Mouse (Mus musculus) cerebellum, adult 2 months (tissue): Measurements from ENCODE around the gene Sema4a. TPM values are rescaled to one million over a fixed set of nuclear protein-coding genes. Genes with fewer than 3 reads are reported as not detected.

Source experiments
- DNase-seq, 2 experiments: peaks; one replicate each; pipeline ENCODE4 v3.0.0; 2021
- H3K27ac ChIP-seq: fragments of 200-500 bp; 2 replicates; pipeline ENCODE4 v1.5.1; 2012; ENCODE audit warnings: low read length, control low read depth, inconsistent platforms; ENCODE audit not compliant: insufficient read depth
- H3K27me3 ChIP-seq: fragments of 200-500 bp; 2 replicates; pipeline ENCODE4 v1.6.1; 2012; ENCODE audit warnings: inconsistent platforms, mild to moderate bottlenecking, low read length, moderate library complexity; ENCODE audit not compliant: control insufficient read depth, insufficient read depth
- H3K4me1 ChIP-seq: fragments of 200-500 bp; 2 replicates; pipeline ENCODE4 v1.6.1; 2011; ENCODE audit warnings: low read length; ENCODE audit not compliant: control insufficient read depth, insufficient read depth
- H3K4me3 ChIP-seq: fragments of 200-500 bp; replicated peaks from 2 replicates; pipeline ENCODE3; 2011; ENCODE audit warnings: mild to moderate bottlenecking, low read depth, low read length, control low read depth; ENCODE audit not compliant: insufficient read depth
- CTCF ChIP-seq: fragments of 200-500 bp; IDR thresholded peaks from 2 replicates; pipeline ENCODE4 v1.5.1; 2011; ENCODE audit warnings: low read depth, mild to moderate bottlenecking, control low read depth, low read length, moderate library complexity, borderline replicate concordance; ENCODE audit not compliant: insufficient read depth
- POLR2A ChIP-seq: fragments of 200-500 bp; IDR thresholded peaks from 2 replicates; pipeline ENCODE4 v1.6.1; 2011; ENCODE audit warnings: low read length, control low read depth, borderline replicate concordance; ENCODE audit not compliant: insufficient read depth
- WGBS: fragments of 180-500 bp; shearing (Covaris S2); methylation state at CpG from one replicate; pipeline ENCODE4 v1.1.7; 2018; 5-methylcytosine and 5-hydroxymethylcytosine counted together
- polyA plus RNA-seq: library from polyadenylated mRNA; depleted of rRNA; stranded (reverse); fragments of >200 nt; gene quantifications from 2 replicates; pipeline ENCODE4 v1.2.3, GENCODE M21; 2012

Sema4a gene
- polyA plus RNA-seq, 1 experiment, result 31.8 TPM

- no peak overlapping the region for H3K27ac ChIP-seq
- no peak for DNase-seq
- no peak overlapping the region for H3K4me3 ChIP-seq
- H3K27me3 ChIP-seq, result no peaks in the 10 kb centered on the region
- no peaks in the 10 kb centered on the region; the same call in 1 of the 2 replicates for H3K4me1 ChIP-seq
- no peak for TF ChIP-seq POLR2A
- TF ChIP-seq CTCF, result no peak
- 26% methylated on average over 1 of the region's 1 CpGs for WGBS
Measured at GRCm38 (mm10) chr3:88473571-88473970, 12.6 kb upstream of the Sema4a start.

- no peak for TF ChIP-seq POLR2A
- TF ChIP-seq CTCF, result no peak
- DNase-seq, result no peak
- no peaks in the 10 kb centered on the region for H3K27me3 ChIP-seq
- H3K4me1 ChIP-seq, result no peaks in the 10 kb centered on the region; the same call in 1 of the 2 replicates
- 22% methylated on average over 5 of the region's 5 CpGs for WGBS
- no peak overlapping the region for H3K4me3 ChIP-seq
- no peak overlapping the region for H3K27ac ChIP-seq
Measured at GRCm38 (mm10) chr3:88473020-88473419, 12.0 kb upstream of the Sema4a start.

GRCm38 (mm10) chr3:88470943-88471479 is 10.0 kb upstream of the Sema4a start:
- TF ChIP-seq CTCF, result no peak
- no peak for TF ChIP-seq POLR2A
- 84% methylated on average over 10 of the region's 10 CpGs for WGBS
- no peak overlapping the region for H3K4me3 ChIP-seq
- no peak overlapping the region for H3K27ac ChIP-seq
- H3K4me1 ChIP-seq, result no peaks in the 10 kb centered on the region
- H3K27me3 ChIP-seq, result no peaks in the 10 kb centered on the region
- no peak for DNase-seq

GRCm38 (mm10) chr3:88469466-88469865 is 8.5 kb upstream of the Sema4a start:
- Histone ChIP-seq H3K27ac (no peak overlapping the region), H3K4me3 (no peak overlapping the region), H3K4me1 (no peaks in the 10 kb centered on the region), H3K27me3 (no peaks in the 10 kb centered on the region)
- 90% methylated on average over 2 of the region's 2 CpGs for WGBS
- no peak for DNase-seq
- no peak for TF ChIP-seq CTCF
- no peak for TF ChIP-seq POLR2A

- no peak for TF ChIP-seq POLR2A
- peak; percentile 97 for TF ChIP-seq CTCF
- H3K4me3 ChIP-seq, result no peak overlapping the region
- H3K27ac ChIP-seq, result no peak overlapping the region
- no peaks in the 10 kb centered on the region for H3K27me3 ChIP-seq
- WGBS, result 28% methylated on average over 16 of the region's 16 CpGs
- peak; percentile 80 to 91 for DNase-seq
- H3K4me1 ChIP-seq, result no peaks in the 10 kb centered on the region
Measured at GRCm38 (mm10) chr3:88467116-88467824, 6.3 kb upstream of the Sema4a start.

GRCm38 (mm10) chr3:88465127-88465526 is 4.1 kb upstream of the Sema4a start:
- 90% methylated on average over 2 of the region's 2 CpGs for WGBS
- no peak overlapping the region for H3K27ac ChIP-seq
- no peak for DNase-seq
- no peaks in the 10 kb centered on the region for H3K27me3 ChIP-seq
- no peaks in the 10 kb centered on the region for H3K4me1 ChIP-seq
- no peak overlapping the region for H3K4me3 ChIP-seq
- TF ChIP-seq POLR2A, result no peak
- TF ChIP-seq CTCF, result no peak

GRCm38 (mm10) chr3:88464425-88464824 is 3.4 kb upstream of the Sema4a start:
- Histone ChIP-seq H3K27me3 (no peaks in the 10 kb centered on the region), H3K4me3 (no peak overlapping the region), H3K27ac (no peak overlapping the region), H3K4me1 (no peaks in the 10 kb centered on the region)
- 49% methylated on average over 3 of the region's 3 CpGs for WGBS
- DNase-seq, result no peak
- no peak for TF ChIP-seq POLR2A
- no peak for TF ChIP-seq CTCF

- WGBS, result 81% methylated on average over 5 of the region's 5 CpGs
- Histone ChIP-seq H3K4me1 (no peaks in the 10 kb centered on the region; the same call in 1 of the 2 replicates), H3K27me3 (no peaks in the 10 kb centered on the region), H3K27ac (no peak overlapping the region), H3K4me3 (no peak overlapping the region)
- TF ChIP-seq POLR2A (no peak), CTCF (no peak)
- no peak for DNase-seq
Measured at GRCm38 (mm10) chr3:88460029-88460428, 953 bp downstream of the Sema4a start.
